ENCODE assay signal across 12 mouse cellular contexts in the genomic region with DNA sequence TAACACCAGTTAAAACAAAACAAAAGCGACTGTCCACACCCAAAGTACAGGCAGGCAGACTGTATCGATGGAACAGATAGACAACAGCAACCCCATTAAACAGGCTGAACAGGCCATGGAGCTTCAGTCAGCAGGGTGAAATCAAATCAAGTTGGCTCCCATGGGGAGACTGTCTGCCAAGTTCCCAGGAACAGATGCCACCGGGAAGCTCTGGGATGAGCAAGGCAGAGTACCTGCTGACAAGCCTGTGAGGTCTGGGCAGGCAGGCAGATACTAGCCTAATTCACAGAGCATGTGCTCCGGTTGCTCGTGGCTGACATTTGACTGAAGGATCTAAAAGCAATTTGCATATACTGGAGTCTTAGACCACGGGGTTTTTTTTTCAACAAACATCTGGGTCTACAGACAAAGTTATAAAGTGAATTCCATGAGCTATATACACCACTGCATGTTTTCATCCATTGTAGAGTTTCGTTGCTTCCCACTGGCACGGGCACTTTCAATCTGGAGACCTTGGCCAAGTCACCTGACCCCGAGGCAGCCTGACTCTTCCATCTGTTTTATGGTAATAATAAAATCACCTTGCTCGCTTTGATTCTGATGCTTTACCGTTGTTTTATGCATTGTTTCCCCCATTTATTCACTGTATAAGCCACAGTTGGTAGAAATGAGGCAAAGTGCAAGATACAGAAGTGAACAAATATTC. TPM values are rescaled to one million over a fixed set of nuclear protein-coding genes. Genes with fewer than 3 reads are reported as not detected.
DNase-seq lines count a peak whose midpoint lies in the region; ATAC-seq and TF ChIP-seq lines count a peak whose summit lies in the region.
"Had no signal": no experiment of that assay in that cellular context is flagged by ENCODE, and none has a peak within 500 bp of the region (broad histone marks: within the 10 kb centered on the region; RNA-seq: fewer than 3 reads in every experiment).

No protein-coding gene starts in this region.

- DNase-seq in forebrain, embryonic 10.5 days (ENCODE audit: extremely low spot score, low spot score): no peak
- DNase-seq in gastrocnemius, postnatal 25 days: peak; percentile 30
- peak; percentile 3 for DNase-seq in skeletal muscle tissue, adult 2 months (ENCODE audit: low read depth, low spot score)
- no peak for DNase-seq in kidney, adult 9 months
- DNase-seq: thymus, postnatal 36 days had no signal

- 79% methylated on average over 11 of the region's 11 CpGs for WGBS in forebrain, embryonic 13.5 days
- WGBS in forebrain, embryonic 10.5 days: 89% methylated on average over 11 of the region's 11 CpGs
- 73% methylated on average over 11 of the region's 11 CpGs for WGBS in neural tube, embryonic 14.5 days
- WGBS in neural tube, embryonic 15.5 days: 75% methylated on average over 11 of the region's 11 CpGs
- 71% methylated on average over 11 of the region's 11 CpGs for WGBS in intestine, postnatal 0 days

- no peaks in the 10 kb centered on the region for H3K9me3 ChIP-seq in forebrain, embryonic 13.5 days (replicated peaks)
- no peaks in the 10 kb centered on the region for H3K9me3 ChIP-seq in forebrain, embryonic 10.5 days
- no peaks in the 10 kb centered on the region for H3K9me3 ChIP-seq in neural tube, embryonic 14.5 days (ENCODE audit: control insufficient read depth, low read length)
- H3K9me3 ChIP-seq in neural tube, embryonic 15.5 days (replicated peaks): no peaks in the 10 kb centered on the region
- H3K9me3 ChIP-seq in intestine, postnatal 0 days (ENCODE audit: control insufficient read depth): no peaks in the 10 kb centered on the region
- H3K9me3 ChIP-seq: liver, embryonic 15.5 days; neural tube, embryonic 13.5 days had no signal

- H3K4me3 ChIP-seq in forebrain, embryonic 13.5 days: no peak overlapping the region
- H3K4me3 ChIP-seq in forebrain, embryonic 10.5 days: no peak overlapping the region
- no peak overlapping the region for H3K4me3 ChIP-seq in neural tube, embryonic 14.5 days (ENCODE audit: low read depth, low read length)
- no peak overlapping the region for H3K4me3 ChIP-seq in neural tube, embryonic 15.5 days (replicated peaks)
- no peak overlapping the region for H3K4me3 ChIP-seq in intestine, postnatal 0 days (ENCODE audit: low read depth, low read length)
- H3K4me3 ChIP-seq: liver, embryonic 15.5 days; neural tube, embryonic 13.5 days had no signal

- no peak overlapping the region for H3K27ac ChIP-seq in forebrain, embryonic 13.5 days
- H3K27ac ChIP-seq in forebrain, embryonic 10.5 days: no peak overlapping the region
- no peak overlapping the region for H3K27ac ChIP-seq in neural tube, embryonic 14.5 days (ENCODE audit: low read depth, low read length)
- no peak overlapping the region for H3K27ac ChIP-seq in neural tube, embryonic 15.5 days (replicated peaks)
- no peak overlapping the region for H3K27ac ChIP-seq in intestine, postnatal 0 days (ENCODE audit: low read depth, low read length)
- H3K27ac ChIP-seq: liver, embryonic 15.5 days; neural tube, embryonic 13.5 days had no signal

- no peaks in the 10 kb centered on the region for H3K36me3 ChIP-seq in forebrain, embryonic 13.5 days (ENCODE audit: poor library complexity, severe bottlenecking)
- H3K36me3 ChIP-seq in forebrain, embryonic 10.5 days (replicated peaks): no peaks in the 10 kb centered on the region
- H3K36me3 ChIP-seq in neural tube, embryonic 14.5 days (ENCODE audit: control insufficient read depth, insufficient read depth, low read length): no peaks in the 10 kb centered on the region
- no peaks in the 10 kb centered on the region for H3K36me3 ChIP-seq in neural tube, embryonic 15.5 days
- no peaks in the 10 kb centered on the region for H3K36me3 ChIP-seq in intestine, postnatal 0 days (ENCODE audit: control insufficient read depth, insufficient read depth)
- H3K36me3 ChIP-seq: liver, embryonic 15.5 days; neural tube, embryonic 13.5 days had no signal

- H3K4me2 ChIP-seq in forebrain, embryonic 13.5 days: no peak overlapping the region
- no peak overlapping the region for H3K4me2 ChIP-seq in neural tube, embryonic 14.5 days (ENCODE audit: low read depth, low read length)
- H3K4me2 ChIP-seq in neural tube, embryonic 15.5 days: no peak overlapping the region
- no peak overlapping the region for H3K4me2 ChIP-seq in intestine, postnatal 0 days (replicated peaks; ENCODE audit: low read depth)
- H3K4me2 ChIP-seq: liver, embryonic 15.5 days; neural tube, embryonic 13.5 days had no signal

- TF ChIP-seq CTCF in intestine, postnatal 0 days (IDR thresholded peaks at IDR 0.05; ENCODE audit: low read depth): no peak

- H3K9ac ChIP-seq in forebrain, embryonic 13.5 days: no peak overlapping the region
- H3K9ac ChIP-seq in neural tube, embryonic 14.5 days (replicated peaks; ENCODE audit: low read depth, low read length): no peak overlapping the region
- H3K9ac ChIP-seq in neural tube, embryonic 15.5 days (replicated peaks): no peak overlapping the region
- no peak overlapping the region for H3K9ac ChIP-seq in intestine, postnatal 0 days (ENCODE audit: low read depth, low read length)
- H3K9ac ChIP-seq: liver, embryonic 15.5 days; neural tube, embryonic 13.5 days had no signal

- no peaks in the 10 kb centered on the region for H3K4me1 ChIP-seq in forebrain, embryonic 13.5 days
- no peaks in the 10 kb centered on the region for H3K4me1 ChIP-seq in forebrain, embryonic 10.5 days
- H3K4me1 ChIP-seq in neural tube, embryonic 14.5 days (ENCODE audit: control insufficient read depth, insufficient read depth, low read length): no peaks in the 10 kb centered on the region
- H3K4me1 ChIP-seq in neural tube, embryonic 15.5 days: no peaks in the 10 kb centered on the region
- no peaks in the 10 kb centered on the region for H3K4me1 ChIP-seq in intestine, postnatal 0 days (replicated peaks; ENCODE audit: control insufficient read depth, insufficient read depth, low read length)
- H3K4me1 ChIP-seq: liver, embryonic 15.5 days; neural tube, embryonic 13.5 days had no signal

- ATAC-seq in forebrain, embryonic 13.5 days: peak; percentile 71
- peak; percentile 58; the same call in 1 of the 2 replicates for ATAC-seq in neural tube, embryonic 14.5 days (ENCODE audit: low read depth)
- ATAC-seq in neural tube, embryonic 15.5 days (ENCODE audit: low FRiP score): no peak
- no peak for ATAC-seq in intestine, postnatal 0 days
- ATAC-seq: intestine, embryonic 16.5 days had no signal

- no peaks in the 10 kb centered on the region for H3K27me3 ChIP-seq in forebrain, embryonic 13.5 days
- H3K27me3 ChIP-seq in forebrain, embryonic 10.5 days (ENCODE audit: poor library complexity, severe bottlenecking): no peaks in the 10 kb centered on the region
- H3K27me3 ChIP-seq in neural tube, embryonic 14.5 days (ENCODE audit: control insufficient read depth, insufficient read depth, low read length): no peaks in the 10 kb centered on the region
- no peaks in the 10 kb centered on the region for H3K27me3 ChIP-seq in neural tube, embryonic 15.5 days (replicated peaks)
- no peaks in the 10 kb centered on the region for H3K27me3 ChIP-seq in intestine, postnatal 0 days (replicated peaks; ENCODE audit: control insufficient read depth, insufficient read depth, low read length)
- H3K27me3 ChIP-seq: liver, embryonic 15.5 days; neural tube, embryonic 13.5 days had no signal

RNA-seq across cellular contexts. Expression of gene Actbl2, which starts 50.1 kb away (rescaled TPM):
- not detected in 2 replicates for polyA plus RNA-seq in forebrain, embryonic 13.5 days (2015; fragmentation: Nextera tagmentation; extraction: Ambion mirVana)
- polyA plus RNA-seq in forebrain, embryonic 10.5 days (2016; fragmentation: Nextera tagmentation; extraction: Ambion mirVana): not detected in 2 replicates
- not detected in 2 replicates for polyA plus RNA-seq in neural tube, embryonic 14.5 days (2014; fragmentation: Nextera tagmentation; extraction: Ambion mirVana)
- not detected in 2 replicates for polyA plus RNA-seq in neural tube, embryonic 15.5 days (2015; fragmentation: Nextera tagmentation; extraction: Ambion mirVana)
- not detected for total RNA-seq in gastrocnemius, postnatal 25 days (2021)
- polyA plus RNA-seq in intestine, postnatal 0 days (2015; fragmentation: Nextera tagmentation; extraction: Ambion mirVana): not detected in 2 replicates
- polyA plus RNA-seq: intestine, embryonic 16.5 days; liver, embryonic 15.5 days; neural tube, embryonic 13.5 days had no signal

Comparison
In these comparisons a context has a peak if more than half of its experiments do, and no peak if none do; other contexts are left out.
1. ATAC-seq: peak in forebrain, embryonic 13.5 days (single experiment) and neural tube, embryonic 14.5 days (single experiment); none in neural tube, embryonic 15.5 days (single experiment) and intestine, postnatal 0 days (single experiment).
2. DNase-seq: peak in gastrocnemius, postnatal 25 days (single experiment) and skeletal muscle tissue, adult 2 months (single experiment); none in forebrain, embryonic 10.5 days (single experiment) and kidney, adult 9 months (single experiment).